Mouse (Mus musculus): ENCODE results near the gene Hsd3b7. TPM values are rescaled to one million over a fixed set of nuclear protein-coding genes. Genes with fewer than 3 reads are reported as not detected.

Gene Hsd3b7
- polyA plus RNA-seq (2014; fragmentation: Illumina TruSeq; extraction: RNeasy Lipid Tissue Mini Kit (QIAGEN cat#74804); ENCODE audit: low read depth, low replicate concordance) = 305 TPM

DNA sequence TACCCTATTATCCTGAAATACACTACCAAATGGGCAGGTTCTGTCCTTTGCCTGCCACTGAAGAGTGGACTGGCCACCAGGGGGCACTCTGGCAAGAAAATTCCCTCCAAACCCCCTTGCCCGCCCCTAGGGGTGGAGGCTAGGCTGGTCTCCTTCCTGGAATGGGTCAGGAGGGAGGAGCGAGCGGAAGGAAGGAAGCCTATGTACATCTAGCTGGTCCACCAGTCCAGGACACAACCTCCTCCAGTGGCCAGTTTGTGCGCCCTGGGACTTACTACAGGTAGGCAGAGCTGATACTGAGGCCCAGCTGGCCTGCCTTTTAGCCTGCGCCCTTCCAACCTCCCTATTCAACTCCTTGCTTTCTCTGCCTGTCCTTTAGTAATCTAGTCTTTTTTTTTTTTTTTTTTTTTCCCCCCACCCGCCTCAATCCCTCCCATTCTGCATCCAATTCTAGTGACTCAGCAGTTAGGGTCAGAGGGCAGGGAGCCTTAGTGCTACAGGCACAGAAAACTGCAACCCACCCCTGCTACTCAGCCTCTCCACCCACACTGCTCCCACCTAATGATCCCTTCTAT is at the start of gene Hsd3b7:
TSS of gene Hsd3b7 (plus strand) at position 170 of the 575 bp plus-strand sequence.

DNA sequence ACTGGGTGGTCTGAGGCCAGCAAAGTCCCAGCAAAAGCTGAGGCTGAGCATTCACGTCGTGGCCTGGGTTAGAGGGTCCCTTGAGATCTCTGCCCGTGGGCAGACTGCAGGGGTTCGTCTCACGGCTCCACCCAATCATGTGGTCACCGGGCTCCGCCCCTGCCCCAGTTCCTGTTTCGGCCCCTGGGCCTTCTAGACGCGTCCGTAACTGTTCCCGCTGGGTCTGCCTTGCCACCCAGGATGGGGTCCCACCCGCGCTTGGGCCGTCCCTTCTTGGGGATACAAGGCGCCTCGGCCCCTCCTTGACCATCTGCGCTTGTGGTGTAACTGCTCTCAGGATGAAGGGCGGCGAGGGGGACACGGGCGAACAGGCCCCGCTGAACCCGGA is 30.8 kb upstream of the Hsd3b7 start, which contains the start of gene Orai3:
TSS of gene Orai3 (plus strand) at position 165 of the 388 bp plus-strand sequence.

DNA sequence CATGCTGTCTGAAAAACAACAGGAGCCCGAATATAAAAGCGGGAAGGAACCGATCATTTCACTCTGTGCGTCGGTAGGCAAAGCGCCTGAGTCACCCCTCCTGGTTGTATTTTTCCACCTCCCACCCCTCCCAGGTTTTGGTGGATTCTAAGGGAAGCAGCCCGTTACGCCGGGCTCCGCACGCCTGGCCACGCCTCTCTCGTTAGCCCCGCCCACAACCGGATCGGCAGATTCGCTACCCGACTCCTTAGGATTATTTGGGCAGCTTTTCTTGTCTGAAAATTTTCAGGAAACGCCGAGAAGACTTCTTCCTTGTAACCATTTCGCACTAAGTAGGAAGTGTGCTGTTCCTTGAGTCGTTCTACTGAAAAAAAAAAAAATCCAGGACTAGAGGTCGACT is 24.0 kb upstream of the Hsd3b7 start, which contains the start of gene Setd1a:
TSS of gene Setd1a (plus strand) at position 245 of the 400 bp plus-strand sequence.

DNA sequence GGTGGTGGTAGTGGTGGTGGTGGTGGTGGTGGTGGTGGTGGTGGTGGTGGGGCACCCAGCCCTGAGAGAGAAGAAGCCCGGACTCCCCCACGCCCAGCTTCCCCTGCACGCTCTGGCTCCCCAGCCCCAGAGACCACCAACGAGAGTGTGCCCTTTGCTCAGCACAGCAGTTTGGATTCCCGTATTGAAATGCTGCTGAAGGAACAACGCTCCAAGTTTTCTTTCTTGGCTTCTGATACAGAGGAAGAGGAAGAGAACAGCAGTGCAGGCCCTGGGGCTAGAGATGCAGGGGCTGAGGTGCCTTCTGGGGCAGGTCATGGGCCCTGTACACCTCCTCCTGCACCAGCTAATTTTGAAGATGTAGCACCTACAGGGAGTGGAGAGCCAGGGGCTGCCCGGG is 15.1 kb upstream of the Hsd3b7 start, which contains the start of gene Gm49388:
TSS of gene Gm49388 (plus strand) at position 301 of the 400 bp plus-strand sequence.

DNA sequence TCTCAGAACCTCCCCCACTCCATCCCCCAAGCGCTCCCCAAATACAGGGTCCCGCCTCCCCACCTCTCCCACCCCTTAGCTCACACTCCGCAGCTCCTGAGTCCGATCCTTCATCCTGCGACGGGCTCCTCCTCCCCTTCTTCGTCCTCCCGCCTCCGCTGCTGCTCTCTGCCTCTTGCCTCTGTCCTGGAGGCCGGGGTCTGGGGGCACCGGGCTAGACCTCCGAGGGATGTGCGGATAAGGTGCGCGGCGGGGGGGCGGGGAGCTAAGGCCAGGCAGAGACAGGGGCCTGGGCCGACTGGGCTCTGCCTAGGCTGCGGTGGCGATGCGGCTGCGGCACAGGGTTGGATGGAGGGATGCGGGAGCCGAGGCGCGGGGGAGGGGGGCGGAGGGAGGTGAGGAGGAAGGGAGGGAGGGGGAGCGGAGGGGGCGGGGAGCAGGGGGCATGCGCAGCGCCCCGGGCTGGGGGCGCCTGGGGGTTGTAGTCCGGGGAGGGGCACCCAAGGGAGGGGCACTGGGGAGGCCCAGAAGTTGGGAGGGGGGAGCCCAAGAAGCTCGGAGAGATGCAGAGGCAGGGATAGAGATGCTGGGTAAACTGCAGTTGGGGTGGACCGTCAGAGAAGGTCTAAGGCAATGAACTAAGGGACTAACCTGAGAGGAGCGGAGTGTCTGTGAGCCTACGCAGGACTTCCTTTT is 23.9 kb downstream of the Hsd3b7 start, which contains the start of the genes Stx4a and Stx1b:
TSS of gene Stx4a (plus strand) at position 119 of the 696 bp plus-strand sequence.
TSS of gene Stx1b (minus strand) at position 374 of the 696 bp plus-strand sequence.

Other genes with a start within 250 kb of the Hsd3b7 start
- not detected for gene Tmem265, start 239.2 kb upstream of the Hsd3b7 start, polyA plus RNA-seq (2014; fragmentation: Illumina TruSeq; extraction: RNeasy Lipid Tissue Mini Kit (QIAGEN cat#74804); ENCODE audit: low read depth, low replicate concordance)
- gene Phkg2, start 227.3 kb upstream of the Hsd3b7 start, polyA plus RNA-seq (2014; fragmentation: Illumina TruSeq; extraction: RNeasy Lipid Tissue Mini Kit (QIAGEN cat#74804); ENCODE audit: low read depth, low replicate concordance) = 17.5 TPM
- gene Ccdc189, start 212.0 kb upstream of the Hsd3b7 start, polyA plus RNA-seq (2014; fragmentation: Illumina TruSeq; extraction: RNeasy Lipid Tissue Mini Kit (QIAGEN cat#74804); ENCODE audit: low read depth, low replicate concordance) = not detected
- 1.8 TPM for gene Rnf40, start 211.8 kb upstream of the Hsd3b7 start, polyA plus RNA-seq (2014; fragmentation: Illumina TruSeq; extraction: RNeasy Lipid Tissue Mini Kit (QIAGEN cat#74804); ENCODE audit: low read depth, low replicate concordance)
- 3.5 TPM for gene Zfp629, start 184.8 kb upstream of the Hsd3b7 start, polyA plus RNA-seq (2014; fragmentation: Illumina TruSeq; extraction: RNeasy Lipid Tissue Mini Kit (QIAGEN cat#74804); ENCODE audit: low read depth, low replicate concordance)
- gene Bcl7c, start 91.7 kb upstream of the Hsd3b7 start, polyA plus RNA-seq (2014; fragmentation: Illumina TruSeq; extraction: RNeasy Lipid Tissue Mini Kit (QIAGEN cat#74804); ENCODE audit: low read depth, low replicate concordance) = 0.26 TPM
- gene Ctf1, start 87.9 kb upstream of the Hsd3b7 start, polyA plus RNA-seq (2014; fragmentation: Illumina TruSeq; extraction: RNeasy Lipid Tissue Mini Kit (QIAGEN cat#74804); ENCODE audit: low read depth, low replicate concordance) = 5.0 TPM
- not detected for gene Ctf2, start 68.4 kb upstream of the Hsd3b7 start, polyA plus RNA-seq (2014; fragmentation: Illumina TruSeq; extraction: RNeasy Lipid Tissue Mini Kit (QIAGEN cat#74804); ENCODE audit: low read depth, low replicate concordance)
- gene Fbxl19, start 56.1 kb upstream of the Hsd3b7 start, polyA plus RNA-seq (2014; fragmentation: Illumina TruSeq; extraction: RNeasy Lipid Tissue Mini Kit (QIAGEN cat#74804); ENCODE audit: low read depth, low replicate concordance) = 0.21 TPM
- gene Orai3, start 30.8 kb upstream of the Hsd3b7 start, polyA plus RNA-seq (2014; fragmentation: Illumina TruSeq; extraction: RNeasy Lipid Tissue Mini Kit (QIAGEN cat#74804); ENCODE audit: low read depth, low replicate concordance) = 4.0 TPM
- 1.6 TPM for gene Setd1a, start 23.9 kb upstream of the Hsd3b7 start, polyA plus RNA-seq (2014; fragmentation: Illumina TruSeq; extraction: RNeasy Lipid Tissue Mini Kit (QIAGEN cat#74804); ENCODE audit: low read depth, low replicate concordance)
- gene Gm49388, start 15.0 kb upstream of the Hsd3b7 start, polyA plus RNA-seq (2014; fragmentation: Illumina TruSeq; extraction: RNeasy Lipid Tissue Mini Kit (QIAGEN cat#74804); ENCODE audit: low read depth, low replicate concordance) = not detected
- gene Stx4a, start 23.7 kb downstream of the Hsd3b7 start, polyA plus RNA-seq (2014; fragmentation: Illumina TruSeq; extraction: RNeasy Lipid Tissue Mini Kit (QIAGEN cat#74804); ENCODE audit: low read depth, low replicate concordance) = 12.3 TPM
- gene Stx1b, start 23.9 kb downstream of the Hsd3b7 start, polyA plus RNA-seq (2014; fragmentation: Illumina TruSeq; extraction: RNeasy Lipid Tissue Mini Kit (QIAGEN cat#74804); ENCODE audit: low read depth, low replicate concordance) = 3.2 TPM
- gene Zfp646, start 75.6 kb downstream of the Hsd3b7 start, polyA plus RNA-seq (2014; fragmentation: Illumina TruSeq; extraction: RNeasy Lipid Tissue Mini Kit (QIAGEN cat#74804); ENCODE audit: low read depth, low replicate concordance) = 1.8 TPM
- gene Zfp668, start 76.2 kb downstream of the Hsd3b7 start, polyA plus RNA-seq (2014; fragmentation: Illumina TruSeq; extraction: RNeasy Lipid Tissue Mini Kit (QIAGEN cat#74804); ENCODE audit: low read depth, low replicate concordance) = 0.21 TPM
- 0.24 TPM for gene Prss53, start 90.4 kb downstream of the Hsd3b7 start, polyA plus RNA-seq (2014; fragmentation: Illumina TruSeq; extraction: RNeasy Lipid Tissue Mini Kit (QIAGEN cat#74804); ENCODE audit: low read depth, low replicate concordance)
- not detected for gene Gm21974, start 94.8 kb downstream of the Hsd3b7 start, polyA plus RNA-seq (2014; fragmentation: Illumina TruSeq; extraction: RNeasy Lipid Tissue Mini Kit (QIAGEN cat#74804); ENCODE audit: low read depth, low replicate concordance)
- 252 TPM for gene Vkorc1, start 95.0 kb downstream of the Hsd3b7 start, polyA plus RNA-seq (2014; fragmentation: Illumina TruSeq; extraction: RNeasy Lipid Tissue Mini Kit (QIAGEN cat#74804); ENCODE audit: low read depth, low replicate concordance)
- 1.1 TPM for gene Bckdk, start 103.5 kb downstream of the Hsd3b7 start, polyA plus RNA-seq (2014; fragmentation: Illumina TruSeq; extraction: RNeasy Lipid Tissue Mini Kit (QIAGEN cat#74804); ENCODE audit: low read depth, low replicate concordance)
- gene Kat8, start 111.9 kb downstream of the Hsd3b7 start, polyA plus RNA-seq (2014; fragmentation: Illumina TruSeq; extraction: RNeasy Lipid Tissue Mini Kit (QIAGEN cat#74804); ENCODE audit: low read depth, low replicate concordance) = 8.6 TPM
- gene Prss8, start 129.5 kb downstream of the Hsd3b7 start, polyA plus RNA-seq (2014; fragmentation: Illumina TruSeq; extraction: RNeasy Lipid Tissue Mini Kit (QIAGEN cat#74804); ENCODE audit: low read depth, low replicate concordance) = not detected
- 0.37 TPM for gene Prss36, start 146.1 kb downstream of the Hsd3b7 start, polyA plus RNA-seq (2014; fragmentation: Illumina TruSeq; extraction: RNeasy Lipid Tissue Mini Kit (QIAGEN cat#74804); ENCODE audit: low read depth, low replicate concordance)
- gene Fus, start 166.9 kb downstream of the Hsd3b7 start, polyA plus RNA-seq (2014; fragmentation: Illumina TruSeq; extraction: RNeasy Lipid Tissue Mini Kit (QIAGEN cat#74804); ENCODE audit: low read depth, low replicate concordance) = 200 TPM
- 0.61 TPM for gene Pycard, start 193.3 kb downstream of the Hsd3b7 start, polyA plus RNA-seq (2014; fragmentation: Illumina TruSeq; extraction: RNeasy Lipid Tissue Mini Kit (QIAGEN cat#74804); ENCODE audit: low read depth, low replicate concordance)
- gene Trim72, start 203.3 kb downstream of the Hsd3b7 start, polyA plus RNA-seq (2014; fragmentation: Illumina TruSeq; extraction: RNeasy Lipid Tissue Mini Kit (QIAGEN cat#74804); ENCODE audit: low read depth, low replicate concordance) = not detected

Data from liver, adult 10 weeks (tissue).